Mouse (Mus musculus): Measurements from ENCODE around the gene Hspa1b. TPM values are rescaled to one million over a fixed set of nuclear protein-coding genes. Genes with fewer than 3 reads are reported as not detected.

The Hspa1b gene
- polyA plus RNA-seq, 1 experiment from 2014 or later: 47.3 TPM

GRCm38 (mm10) chr17:34913930-34914665 is 44.9 kb downstream of the Hspa1b start, which contains the start of gene Slc44a4:
Gene Slc44a4, plus strand, starts transcription at chr17:34914466.
- in situ Hi-C loops (cut with MboI; ENCODE audit: low pct_unique_long_range_greater_than_20kb): loop anchor here (5.0 kb wide), 1 partner anchor 33 kb away; no protein-coding TSS in a partner anchor
- ChIA-PET POLR2A (interaction anchor here (0.6 to 1.3 kb wide), 5 partner anchors 8 to 279 kb away, joined by 3 to 5 read pairs (median 4); no protein-coding TSS in a partner anchor), CTCF (interaction anchor here (1.6 kb wide), 1 partner anchor 11 kb away, joined by 5 read pairs; no protein-coding TSS in a partner anchor)
- H3K27me3 ChIP-seq: no peaks in the 10 kb centered on the region
- ATAC-seq (no peak), DNase-seq (ENCODE audit: low read depth, low spot score) (no peak)
- no peak for TF ChIP-seq CTCF (IDR thresholded peaks at IDR 0.05)

- ChIA-PET POLR2A (no interaction called here), CTCF (interaction anchor here (0.9 to 2.1 kb wide), 5 partner anchors 10 to 56 kb away, joined by 3 to 14 read pairs (median 3); no protein-coding TSS in a partner anchor)
- no peak for TF ChIP-seq CTCF (IDR thresholded peaks at IDR 0.05)
- in situ Hi-C loops (cut with MboI; ENCODE audit: low pct_unique_long_range_greater_than_20kb): loop anchor here (5.0 kb wide), 1 partner anchor 35 kb away; no protein-coding TSS in a partner anchor
- no peaks in the 10 kb centered on the region for H3K27me3 ChIP-seq
- DNase-seq (ENCODE audit: low read depth, low spot score) (no peak), ATAC-seq (no peak)
Measured at GRCm38 (mm10) chr17:34911945-34912351, 47.1 kb downstream of the Hspa1b start.

GRCm38 (mm10) chr17:34910982-34911381 is 48.1 kb downstream of the Hspa1b start:
- in situ Hi-C loops (cut with MboI; ENCODE audit: low pct_unique_long_range_greater_than_20kb): loop anchor here (5.0 kb wide), 1 partner anchor 36 kb away; no protein-coding TSS in a partner anchor
- ChIA-PET POLR2A (no interaction called here), CTCF (interaction anchor here (0.9 to 2.1 kb wide), 3 partner anchors 9 to 13 kb away, joined by 3 to 14 read pairs (median 3); no protein-coding TSS in a partner anchor)
- no peak for TF ChIP-seq CTCF (IDR thresholded peaks at IDR 0.05)
- ATAC-seq (no peak), DNase-seq (ENCODE audit: low read depth, low spot score) (no peak)
- no peaks in the 10 kb centered on the region for H3K27me3 ChIP-seq

Other genes starting within 250 kb of the Hspa1b start
- gene C4b, start 215.4 kb downstream of the Hspa1b start, polyA plus RNA-seq (2021): 1.1 TPM
- not detected for gene Cyp21a1, start 154.7 kb downstream of the Hspa1b start, polyA plus RNA-seq (2021)
- 50.8 TPM for gene Stk19, start 122.3 kb downstream of the Hspa1b start, polyA plus RNA-seq (2021)
- 34.4 TPM for gene Dxo, start 122.2 kb downstream of the Hspa1b start, polyA plus RNA-seq (2021)
- gene Skiv2l, start 109.0 kb downstream of the Hspa1b start, polyA plus RNA-seq (2021): 69.3 TPM
- gene Nelfe, start 108.8 kb downstream of the Hspa1b start, polyA plus RNA-seq (2021): 73.2 TPM
- 3.1 TPM for gene Cfb, start 96.7 kb downstream of the Hspa1b start, polyA plus RNA-seq (2021)
- gene Zbtb12, start 79.8 kb downstream of the Hspa1b start, polyA plus RNA-seq (2021): 33.5 TPM
- gene Gm20547, start 77.2 kb downstream of the Hspa1b start, polyA plus RNA-seq (2021): not detected
- 0.65 TPM for gene C2, start 61.0 kb downstream of the Hspa1b start, polyA plus RNA-seq (2021)
- gene Ehmt2, start 60.8 kb downstream of the Hspa1b start, polyA plus RNA-seq (2021): 200 TPM
- 0.37 TPM for gene Slc44a4, start 44.8 kb downstream of the Hspa1b start, polyA plus RNA-seq (2021)
- gene Neu1, start 28.0 kb downstream of the Hspa1b start, polyA plus RNA-seq (2021): 75.4 TPM
- 1.2 TPM for gene Gm20481, start 10.7 kb upstream of the Hspa1b start, polyA plus RNA-seq (2021)
- 9.2 TPM for gene Hspa1a, start 12.9 kb upstream of the Hspa1b start, polyA plus RNA-seq (2021)
- gene Hspa1l, start 13.5 kb upstream of the Hspa1b start, polyA plus RNA-seq (2021): 1.9 TPM
- 64.4 TPM for gene Lsm2, start 22.6 kb upstream of the Hspa1b start, polyA plus RNA-seq (2021)
- gene Vars, start 41.7 kb upstream of the Hspa1b start, polyA plus RNA-seq (2021): 123 TPM
- gene Vwa7, start 57.3 kb upstream of the Hspa1b start, polyA plus RNA-seq (2021): 1.2 TPM
- gene Sapcd1, start 68.8 kb upstream of the Hspa1b start, polyA plus RNA-seq (2021): 0.64 TPM
- 2.9 TPM for gene Msh5, start 87.5 kb upstream of the Hspa1b start, polyA plus RNA-seq (2021)
- 671 TPM for gene Clic1, start 90.7 kb upstream of the Hspa1b start, polyA plus RNA-seq (2021)
- 198 TPM for gene Ddah2, start 99.8 kb upstream of the Hspa1b start, polyA plus RNA-seq (2021)
- not detected for gene Ly6g6c, start 106.2 kb upstream of the Hspa1b start, polyA plus RNA-seq (2021)
- not detected for gene Mpig6b, start 106.9 kb upstream of the Hspa1b start, polyA plus RNA-seq (2021)
- gene Ly6g6e, start 117.7 kb upstream of the Hspa1b start, polyA plus RNA-seq (2021): not detected
- gene Ly6g6d, start 118.8 kb upstream of the Hspa1b start, polyA plus RNA-seq (2021): 0.19 TPM
- not detected for gene Ly6g6f, start 126.4 kb upstream of the Hspa1b start, polyA plus RNA-seq (2021)
- 77.3 TPM for gene Abhd16a, start 130.0 kb upstream of the Hspa1b start, polyA plus RNA-seq (2021)
- not detected for gene Ly6g5c, start 149.0 kb upstream of the Hspa1b start, polyA plus RNA-seq (2021)
- gene Ly6g5b, start 156.2 kb upstream of the Hspa1b start, polyA plus RNA-seq (2021): 0.27 TPM
- 28.4 TPM for gene Gpank1, start 162.2 kb upstream of the Hspa1b start, polyA plus RNA-seq (2021)
- 254 TPM for gene Csnk2b, start 162.8 kb upstream of the Hspa1b start, polyA plus RNA-seq (2021)
- gene D17H6S53E, start 167.1 kb upstream of the Hspa1b start, polyA plus RNA-seq (2021): 29.3 TPM
- gene Apom, start 172.8 kb upstream of the Hspa1b start, polyA plus RNA-seq (2021): 0.15 TPM
- 283 TPM for gene Bag6, start 175.9 kb upstream of the Hspa1b start, polyA plus RNA-seq (2021)
- gene Prrc2a, start 205.7 kb upstream of the Hspa1b start, polyA plus RNA-seq (2021): 300 TPM
- gene Aif1, start 216.8 kb upstream of the Hspa1b start, polyA plus RNA-seq (2021): 0.14 TPM
- gene Lst1, start 229.2 kb upstream of the Hspa1b start, polyA plus RNA-seq (2021): not detected
- gene Ltb, start 235.2 kb upstream of the Hspa1b start, polyA plus RNA-seq (2021): not detected
- not detected for gene Tnf, start 242.8 kb upstream of the Hspa1b start, polyA plus RNA-seq (2021)
- gene Lta, start 246.1 kb upstream of the Hspa1b start, polyA plus RNA-seq (2021): 0.14 TPM